Mouse (Mus musculus): ENCODE measurements around the gene Ccnd1.

Ccnd1 gene

DNA sequence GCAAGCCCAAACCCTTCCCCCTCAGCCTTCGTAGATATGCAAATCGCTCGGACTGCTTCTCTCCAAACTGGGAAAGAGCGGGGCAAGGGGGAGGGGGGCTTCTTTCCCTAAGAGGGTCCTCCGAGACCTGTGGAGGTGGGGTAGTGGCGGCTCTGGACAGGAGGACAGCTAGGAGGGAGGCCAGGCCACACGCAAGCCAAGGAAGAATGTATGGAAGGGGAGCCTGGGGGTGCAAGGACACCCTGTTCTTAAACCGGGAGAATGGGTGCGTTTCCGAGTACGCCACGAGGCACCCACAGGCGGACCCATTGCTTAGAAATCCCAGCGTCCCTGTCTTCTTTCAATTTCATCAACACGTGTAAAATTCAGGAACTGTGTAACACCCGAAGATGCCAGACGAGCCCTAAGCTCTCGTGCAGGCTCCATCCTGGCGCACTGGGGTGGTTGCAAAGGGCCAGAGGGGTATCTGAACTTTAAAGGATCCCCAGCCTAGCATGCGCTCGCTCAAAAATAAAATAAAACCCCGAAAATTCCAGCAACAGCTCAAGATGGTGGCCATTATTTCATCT lies 362 bp upstream of the Ccnd1 start:
- no peak for DNase-seq (ENCODE audit: extremely low read depth, low read depth)

DNA sequence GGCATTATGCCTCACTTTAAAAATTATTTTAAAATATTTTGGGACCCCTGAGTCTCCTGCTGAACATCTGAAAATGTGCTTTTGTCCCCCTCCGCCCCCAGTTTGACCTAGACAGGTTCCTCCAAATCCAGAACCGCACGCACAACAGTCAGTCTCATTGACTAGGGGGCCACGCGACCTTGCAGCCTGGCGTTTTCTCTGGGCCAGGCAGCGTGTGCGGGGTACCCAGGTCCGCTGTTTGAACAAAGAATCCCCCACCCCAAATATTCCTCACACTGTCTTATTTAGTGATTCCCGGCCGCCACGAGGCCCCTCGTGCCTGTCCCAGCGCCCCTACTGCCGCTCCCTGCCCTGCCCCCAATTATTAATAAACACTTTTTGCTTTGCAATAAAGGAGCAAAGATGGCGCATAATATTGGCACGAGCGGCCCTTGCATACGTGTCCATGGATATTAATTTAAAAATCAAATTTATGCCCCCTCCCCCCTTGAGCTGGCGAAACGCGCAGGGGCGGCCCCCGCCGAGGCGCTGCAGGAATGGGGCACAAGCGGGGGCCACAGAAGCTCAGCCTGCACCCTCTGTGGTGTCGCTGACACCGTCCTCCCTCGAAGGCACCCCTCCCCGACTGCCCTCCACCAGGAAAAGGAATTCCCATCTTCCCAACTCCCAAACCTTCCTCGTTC lies 923 bp downstream of the Ccnd1 start:
- no peak for DNase-seq (ENCODE audit: extremely low read depth, low read depth)

DNA sequence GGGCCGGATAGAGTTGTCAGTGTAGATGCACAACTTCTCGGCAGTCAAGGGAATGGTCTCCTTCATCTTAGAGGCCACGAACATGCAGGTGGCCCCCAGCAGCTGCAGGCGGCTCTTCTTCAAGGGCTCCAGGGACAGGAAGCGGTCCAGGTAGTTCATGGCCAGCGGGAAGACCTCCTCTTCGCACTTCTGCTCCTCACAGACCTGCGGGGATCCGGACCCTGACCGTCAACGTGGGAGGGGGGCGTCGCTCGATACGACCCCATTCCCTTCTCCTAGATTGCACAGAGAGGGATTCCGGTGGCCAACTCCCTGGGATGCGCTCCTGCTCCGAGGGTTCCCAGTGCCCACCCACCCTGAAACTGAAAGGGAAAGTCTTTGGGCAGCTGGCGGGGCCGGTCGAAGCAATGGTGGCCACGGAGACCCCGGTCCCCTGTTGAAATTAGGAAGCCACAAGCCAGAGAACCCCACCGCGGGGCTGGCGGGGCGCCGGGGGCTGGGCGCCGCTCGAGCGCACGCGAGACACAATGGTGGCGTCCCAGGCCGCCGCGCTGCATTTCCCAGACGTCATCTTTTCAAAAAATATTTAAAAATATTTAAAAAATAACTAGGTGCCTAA lies 1.7 kb downstream of the Ccnd1 start:
- no peak for DNase-seq (ENCODE audit: extremely low read depth, low read depth)

DNA sequence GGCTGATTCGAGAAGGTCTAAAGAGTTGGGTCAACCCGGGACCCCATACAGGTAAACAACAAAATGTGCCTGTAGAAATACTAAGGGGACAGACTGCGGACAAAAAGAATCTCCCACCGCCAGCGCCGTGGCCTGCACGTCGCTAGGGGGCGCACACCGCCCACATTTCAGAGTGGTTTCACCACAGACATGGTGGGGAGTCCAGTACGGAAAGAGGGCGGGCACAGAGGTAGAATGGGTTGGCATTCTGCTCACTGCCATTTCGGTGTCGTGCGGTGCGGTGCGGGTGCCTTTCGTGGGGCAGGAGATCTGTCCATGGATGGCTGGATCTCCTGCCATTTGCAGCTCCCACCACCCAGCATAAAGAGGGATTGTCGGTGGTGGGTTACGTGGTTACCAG lies 2.2 kb downstream of the Ccnd1 start:
- no peak for DNase-seq (ENCODE audit: extremely low read depth, low read depth)

DNA sequence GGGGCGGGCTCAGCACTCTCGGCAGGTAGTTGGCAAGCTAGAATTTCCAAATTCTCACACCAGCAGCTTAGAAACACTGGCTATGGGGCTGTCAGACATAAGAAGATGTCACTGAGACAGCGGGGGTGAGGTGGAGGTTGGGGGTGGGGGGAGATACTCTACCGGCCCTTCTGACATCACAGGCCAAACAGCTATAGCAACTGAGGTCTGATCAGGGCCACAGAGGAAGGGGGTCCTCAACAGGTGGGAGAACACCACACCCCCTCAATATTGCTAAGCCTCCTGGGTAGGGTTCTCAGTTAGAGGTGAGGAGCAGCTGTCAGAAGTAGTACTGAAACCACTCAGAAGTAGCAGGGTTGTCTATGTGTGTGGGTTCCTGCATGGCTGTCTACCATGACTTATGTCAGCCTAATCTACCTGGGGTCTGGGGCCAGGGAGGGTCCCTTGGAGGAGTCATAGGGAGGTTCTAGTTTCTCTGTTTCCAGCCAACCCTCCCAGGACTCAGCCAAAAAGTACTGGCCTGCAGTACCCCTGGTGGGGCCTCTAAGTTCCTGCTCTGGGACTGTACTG lies 3.3 kb downstream of the Ccnd1 start:
- no peak for DNase-seq (ENCODE audit: extremely low read depth, low read depth)

DNA sequence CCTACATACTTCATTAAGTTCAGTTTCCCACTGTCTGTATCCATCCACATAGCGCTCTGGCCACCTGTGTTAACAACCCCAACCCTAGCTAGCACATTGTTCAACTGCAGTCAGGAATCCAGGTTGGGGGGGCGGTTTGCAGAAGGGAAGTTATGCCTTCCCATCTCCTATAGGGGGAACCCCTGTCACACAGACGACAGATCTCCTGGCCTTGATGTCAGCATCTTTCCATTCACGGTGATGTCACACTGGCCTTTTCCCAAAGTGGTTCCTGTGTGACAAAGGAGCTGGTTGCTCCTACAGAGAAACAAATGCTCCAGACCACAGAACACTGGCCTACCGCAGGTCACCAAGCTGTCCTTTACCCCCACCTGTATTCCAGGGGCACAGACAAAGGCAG lies 4.2 kb downstream of the Ccnd1 start:
- DNase-seq (ENCODE audit: extremely low read depth, low read depth), result no peak

DNA sequence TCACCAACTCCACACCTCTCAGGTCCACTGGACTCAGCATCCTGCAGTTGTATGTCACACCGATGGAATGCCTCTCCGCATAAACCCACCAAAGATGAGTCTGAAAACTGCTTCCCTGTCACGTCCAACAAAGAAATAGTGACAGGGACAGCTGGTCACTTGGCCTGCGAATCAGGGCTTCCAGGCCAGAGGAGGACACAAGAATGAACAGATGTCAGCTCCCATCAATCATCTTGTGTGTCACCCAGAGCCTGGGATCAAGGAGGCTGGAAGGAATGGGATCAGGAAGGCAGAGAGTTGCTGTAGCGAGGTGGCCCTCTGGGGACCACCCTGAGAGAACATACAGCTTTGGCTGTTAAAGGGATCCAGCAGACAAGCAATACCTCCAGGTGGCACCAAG lies 4.8 kb downstream of the Ccnd1 start:
- no peak for DNase-seq (ENCODE audit: extremely low read depth, low read depth)

DNA sequence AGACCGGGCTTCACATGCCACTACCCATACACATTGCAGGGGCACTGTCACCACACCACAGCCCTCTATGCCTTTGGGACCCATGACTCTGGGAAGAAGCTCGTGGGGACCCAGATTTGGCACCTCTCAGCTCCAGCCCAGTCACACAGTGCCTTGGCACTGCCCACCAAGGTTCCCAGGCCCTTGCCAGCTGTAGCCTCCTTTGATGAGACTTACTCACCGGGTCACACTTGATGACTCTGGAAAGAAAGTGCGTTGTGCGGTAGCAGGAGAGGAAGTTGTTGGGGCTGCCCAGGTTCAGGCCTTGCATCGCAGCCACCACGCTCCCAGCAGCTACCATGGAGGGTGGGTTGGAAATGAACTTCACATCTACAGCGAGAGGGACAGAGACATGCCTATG lies 5.9 kb downstream of the Ccnd1 start:
- DNase-seq (ENCODE audit: extremely low read depth, low read depth), result no peak

DNA sequence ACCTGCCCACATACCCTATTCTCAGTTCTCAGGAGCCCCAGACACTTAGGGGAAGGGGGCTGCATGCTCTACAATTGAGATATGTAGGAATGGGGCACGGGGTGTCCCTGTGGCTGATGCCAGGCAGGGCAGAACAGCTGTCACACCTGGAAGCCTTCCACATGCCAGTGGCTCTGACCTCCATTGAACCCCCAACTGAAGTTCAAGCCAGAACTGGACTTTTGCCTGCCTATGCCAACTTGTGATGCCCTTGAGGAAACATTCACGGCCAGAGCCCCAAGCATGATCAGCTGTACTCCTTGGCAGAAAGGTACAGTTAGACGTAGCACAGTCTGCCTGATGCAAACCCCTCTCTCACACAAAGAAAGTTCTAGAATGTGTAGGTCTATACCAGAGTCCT lies 6.4 kb downstream of the Ccnd1 start:
- DNase-seq (ENCODE audit: extremely low read depth, low read depth), result no peak

DNA sequence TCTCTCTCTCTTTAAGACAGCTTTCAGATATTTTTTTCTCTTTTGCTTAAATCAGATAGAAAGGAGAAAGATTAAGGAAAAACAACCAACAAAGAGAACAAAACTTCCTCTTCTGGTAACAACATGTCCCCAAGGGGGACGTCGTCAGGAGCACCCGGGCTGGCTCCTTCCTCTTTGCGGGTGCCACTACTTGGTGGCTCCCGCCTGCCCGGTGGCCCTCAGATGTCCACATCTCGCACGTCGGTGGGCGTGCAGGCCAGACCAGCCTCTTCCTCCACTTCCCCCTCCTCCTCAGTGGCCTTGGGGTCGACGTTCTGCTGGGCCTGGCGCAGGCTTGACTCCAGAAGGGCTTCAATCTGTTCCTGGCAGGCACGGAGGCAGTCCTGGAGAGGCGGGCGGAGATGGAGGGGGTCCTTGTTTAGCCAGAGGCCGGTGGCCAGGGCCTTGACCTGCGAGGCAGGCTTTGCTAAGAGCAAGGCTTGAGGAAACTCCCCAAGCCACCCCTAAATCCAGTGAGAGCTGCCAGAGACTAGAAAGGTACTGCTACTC lies 7.3 kb downstream of the Ccnd1 start:
- DNase-seq (ENCODE audit: extremely low read depth, low read depth), result no peak

DNA sequence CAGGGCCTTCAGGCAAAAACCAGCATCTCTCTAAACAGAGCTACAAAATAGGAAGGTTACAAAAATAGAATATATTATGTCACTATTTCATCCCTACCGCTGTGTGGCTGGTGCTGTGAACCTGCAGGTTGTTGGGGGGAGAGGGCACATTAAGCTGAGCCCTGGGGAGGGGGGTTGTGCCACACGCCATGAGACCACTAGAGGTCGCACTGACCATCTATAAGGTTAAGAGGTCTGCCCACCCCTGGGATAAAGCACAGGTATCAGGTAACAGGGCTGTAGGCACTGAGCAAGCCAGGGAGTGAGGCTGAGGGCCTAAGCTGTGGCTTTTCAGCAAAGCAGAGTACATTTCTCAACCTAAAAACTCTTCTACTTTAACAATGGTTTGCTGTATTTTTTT lies 7.9 kb downstream of the Ccnd1 start:
- no peak for DNase-seq (ENCODE audit: extremely low read depth, low read depth)

DNA sequence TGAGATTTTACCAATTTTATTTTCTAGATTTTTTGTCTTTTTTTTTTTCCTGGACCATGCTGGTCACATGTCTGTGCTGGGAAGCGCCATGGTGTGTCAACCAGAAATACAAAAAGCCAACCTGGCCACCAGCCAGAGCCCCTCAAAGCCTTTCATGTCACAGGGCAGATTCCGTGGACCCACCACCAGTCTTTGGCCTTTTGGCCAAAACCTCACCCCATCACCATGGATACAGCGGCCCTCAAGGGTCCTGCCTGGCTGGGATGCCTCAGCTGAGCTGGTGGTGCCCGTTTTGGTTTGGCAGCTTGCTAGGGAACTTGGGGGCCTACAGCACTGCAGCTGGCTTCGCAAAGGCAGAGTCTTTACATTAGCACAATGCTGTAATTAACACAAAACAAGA lies 9.8 kb downstream of the Ccnd1 start:
- no peak for DNase-seq (ENCODE audit: extremely low read depth, low read depth)

DNA sequence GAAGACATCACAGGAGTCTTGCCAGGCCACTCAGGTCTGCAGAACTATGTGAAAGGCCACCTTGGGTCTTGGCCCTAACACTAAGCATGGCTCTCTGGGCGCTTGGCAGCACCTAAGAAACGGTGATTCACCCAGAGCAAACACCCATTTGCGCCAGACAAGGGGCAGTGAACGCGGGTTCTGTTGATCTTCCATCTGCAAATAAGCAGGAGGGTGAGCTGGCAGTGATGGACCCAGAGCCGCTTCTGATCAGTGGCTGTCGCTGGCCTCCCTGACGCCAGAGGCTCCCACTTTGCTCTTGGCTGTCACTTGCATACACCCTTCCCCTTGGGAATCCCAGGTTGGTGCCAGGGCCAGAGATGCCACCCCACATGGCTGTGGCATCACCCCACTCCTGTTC lies 10.2 kb downstream of the Ccnd1 start:
- no peak for DNase-seq (ENCODE audit: extremely low read depth, low read depth)

DNA sequence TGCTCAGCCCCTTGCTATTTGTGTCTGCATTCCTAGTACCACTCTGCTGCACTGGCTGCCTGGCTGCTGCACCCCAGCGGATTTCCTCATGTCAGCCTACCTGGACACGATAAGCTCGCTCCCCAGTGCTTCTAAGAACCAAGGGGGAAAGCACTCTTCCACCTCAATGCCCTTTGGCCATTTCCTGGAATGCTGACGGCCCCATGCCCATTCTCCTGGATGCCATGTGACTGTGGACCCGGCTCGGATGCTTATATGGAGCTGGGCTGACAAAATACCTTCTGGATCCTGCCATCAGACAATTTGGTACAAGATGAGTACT lies 10.9 kb downstream of the Ccnd1 start:
- DNase-seq (ENCODE audit: extremely low read depth, low read depth), result no peak

DNA sequence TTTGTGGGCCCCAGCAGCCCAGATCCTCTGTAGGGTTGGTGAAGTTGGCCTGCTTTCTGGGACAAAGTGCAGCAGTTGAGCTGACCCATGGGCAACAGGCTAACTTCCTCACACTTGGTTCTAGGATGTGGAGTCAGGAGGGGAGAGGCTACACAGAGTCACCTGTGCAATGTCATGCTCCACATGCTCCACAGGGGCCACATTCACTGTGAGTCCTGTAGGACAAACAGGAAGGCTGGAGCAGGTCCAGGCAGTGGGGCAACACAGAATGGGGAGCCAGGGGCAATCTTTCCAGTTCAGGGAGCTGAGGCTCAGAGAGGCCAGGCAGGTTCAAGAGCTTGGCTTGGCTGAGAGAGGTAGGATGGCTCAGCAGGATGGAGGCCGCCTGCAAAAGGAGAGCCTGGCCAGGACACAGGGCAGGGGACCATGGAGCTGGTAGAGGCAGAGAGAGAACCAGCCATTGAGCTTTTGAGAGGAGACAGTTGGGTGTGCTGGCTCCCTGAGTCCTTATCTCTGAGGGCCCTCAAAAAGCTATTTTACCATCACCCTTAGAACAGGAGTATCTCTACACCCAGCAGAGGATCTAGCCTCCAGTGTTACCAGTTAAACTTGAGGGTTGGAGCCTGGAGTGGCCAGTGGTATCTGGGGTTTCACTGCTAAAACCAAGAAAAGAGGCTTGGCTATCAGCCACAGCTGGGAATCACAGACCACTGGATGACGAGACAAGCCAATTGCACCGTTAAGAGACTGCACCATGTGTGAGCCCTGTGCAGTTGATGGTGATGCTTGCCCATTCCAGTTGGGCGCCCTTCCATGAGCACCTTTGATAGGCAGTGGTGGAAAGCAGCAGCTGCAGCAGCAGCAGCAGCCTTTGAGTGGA lies 11.5 kb downstream of the Ccnd1 start:
- no peak for DNase-seq (ENCODE audit: extremely low read depth, low read depth)

DNA sequence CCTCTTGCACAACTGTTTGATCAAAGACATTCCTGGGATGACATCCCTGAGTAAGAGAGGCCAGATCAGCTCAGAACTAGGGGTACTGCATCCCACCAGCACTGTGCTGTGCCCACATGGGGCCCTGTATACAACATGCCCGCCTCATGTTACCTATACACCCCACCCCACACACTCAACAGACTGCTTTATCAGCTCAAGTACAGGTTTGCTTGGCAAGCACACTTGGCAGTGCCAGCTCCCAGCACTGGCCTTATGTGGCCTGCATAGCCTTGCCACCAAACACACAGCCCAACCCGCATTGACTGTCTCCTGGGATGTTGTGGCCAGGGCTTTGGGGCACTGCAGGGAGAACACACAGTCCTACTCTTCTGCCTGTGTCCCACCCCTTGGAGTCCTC lies 12.1 kb downstream of the Ccnd1 start:
- no peak for DNase-seq (ENCODE audit: extremely low read depth, low read depth)

DNA sequence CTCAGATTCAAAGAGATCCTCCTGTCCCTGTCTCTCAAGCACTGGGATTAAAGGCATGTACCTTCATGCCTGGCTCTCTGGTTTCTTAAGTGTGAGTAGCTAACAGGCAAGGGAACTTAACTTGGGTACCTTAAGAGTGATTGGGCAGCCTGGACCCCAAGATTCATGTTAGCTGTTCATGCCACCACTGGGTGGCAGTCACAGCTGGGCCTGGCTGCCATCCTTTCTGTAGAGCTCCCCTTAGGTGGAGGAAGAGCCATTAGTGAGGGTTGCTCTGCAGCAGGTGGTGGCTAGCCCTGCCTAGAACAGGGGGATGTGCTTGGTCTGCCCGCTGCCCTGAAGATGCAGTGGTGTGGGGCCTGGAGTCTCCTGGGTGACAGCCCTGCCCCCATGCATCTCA lies 20.9 kb downstream of the Ccnd1 start:
- no peak for DNase-seq (ENCODE audit: extremely low read depth, low read depth)

DNA sequence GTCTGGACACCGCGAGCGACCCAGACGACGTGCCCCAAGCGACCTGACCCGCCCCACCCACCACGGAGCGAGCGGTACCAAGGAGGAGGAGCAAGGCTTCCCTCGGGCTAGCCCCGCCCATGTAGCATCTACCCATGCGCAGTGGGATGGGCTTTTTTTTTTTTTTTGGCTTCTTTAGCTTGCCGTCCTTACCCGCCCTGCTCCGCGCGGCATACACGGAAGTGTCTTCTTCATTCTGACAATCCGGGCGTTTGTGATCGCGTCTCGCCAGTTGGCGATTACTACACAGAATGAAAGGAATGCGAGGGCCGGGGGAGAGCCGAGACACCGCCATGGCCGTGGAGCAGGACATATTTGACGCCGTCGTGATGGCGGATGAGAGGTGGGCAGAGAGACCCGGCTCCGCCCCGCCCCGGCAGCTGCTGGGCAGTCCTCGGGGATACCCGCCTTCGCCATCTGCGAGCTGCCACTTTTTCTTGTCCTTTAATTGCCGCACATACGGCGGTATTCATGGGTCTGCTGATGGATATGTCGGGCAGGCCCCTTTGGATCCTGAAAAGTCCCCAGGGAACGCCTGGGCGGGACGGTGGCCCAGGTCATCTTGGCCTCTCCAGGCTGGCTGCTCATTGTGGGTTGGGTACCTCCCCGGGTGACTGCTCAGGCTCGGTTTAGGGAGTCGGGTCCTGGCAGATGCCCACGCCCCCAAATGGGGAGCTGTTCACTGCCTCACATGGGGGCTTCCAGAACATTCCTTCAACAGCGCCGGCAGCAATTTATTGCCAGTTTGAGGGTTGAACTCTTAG lies 24.6 kb downstream of the Ccnd1 start, which contains the start of gene LTO1:
Gene LTO1 (plus strand): TSS at position 153 of the 803 bp plus-strand sequence.
- peak; percentile 74 for DNase-seq (ENCODE audit: extremely low read depth, low read depth)

DNA sequence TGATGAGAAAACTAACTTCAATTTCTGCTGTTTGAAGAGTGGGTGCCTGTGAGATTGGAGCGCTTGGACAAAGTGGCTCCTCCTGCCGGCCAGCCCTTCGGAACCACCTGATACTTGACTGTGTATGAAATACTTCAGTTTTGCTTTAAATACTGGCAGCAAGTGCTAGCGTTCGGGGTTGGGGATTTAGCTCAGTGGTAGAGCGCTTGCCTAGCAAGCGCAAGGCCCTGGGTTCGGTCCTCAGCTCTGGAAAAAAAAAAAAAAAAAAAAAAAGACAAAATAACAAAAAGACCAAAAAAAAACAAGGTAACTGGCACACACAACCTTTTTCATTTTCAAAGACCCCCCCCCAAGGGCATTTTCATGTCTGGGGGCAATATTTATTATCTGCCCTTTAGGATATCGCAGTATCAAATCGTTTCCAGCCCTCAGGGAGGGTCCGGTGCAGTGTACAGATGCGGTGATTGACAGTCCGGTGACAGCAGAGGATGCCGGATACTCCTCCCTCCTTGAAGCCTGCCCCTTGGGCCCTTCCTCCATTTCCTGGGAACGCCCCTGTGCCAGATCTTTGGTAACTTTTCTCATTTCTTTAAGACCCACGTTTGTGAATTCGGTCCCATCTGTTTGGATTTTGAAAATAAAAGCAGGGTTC lies 25.3 kb downstream of the Ccnd1 start:
- peak; percentile 68 for DNase-seq (ENCODE audit: extremely low read depth, low read depth)

DNA sequence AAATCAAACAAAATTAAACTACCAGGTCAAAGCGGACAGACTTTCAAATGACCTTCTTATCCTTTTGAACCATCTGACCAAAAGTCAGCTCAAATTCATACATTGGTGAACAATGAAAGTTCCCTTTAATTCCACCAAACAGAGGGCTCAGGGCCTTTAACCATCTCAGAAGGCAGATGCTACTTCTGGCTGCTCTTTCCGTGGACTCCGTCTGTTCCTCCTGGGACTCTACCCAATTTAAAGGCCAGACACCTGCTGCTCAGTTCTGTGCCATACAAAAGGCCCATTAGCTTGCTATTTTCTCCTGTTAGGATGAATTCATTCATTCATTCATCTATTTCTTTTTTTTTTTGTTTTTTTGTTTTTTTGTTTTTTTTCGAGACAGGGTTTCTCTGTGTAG lies 26.8 kb downstream of the Ccnd1 start:
- no peak for DNase-seq (ENCODE audit: extremely low read depth, low read depth)
